Mouse (Mus musculus): Measurements from ENCODE around the gene Fgf10. TPM values are rescaled to one million over a fixed set of nuclear protein-coding genes. Genes with fewer than 3 reads are reported as not detected.

Gene Fgf10
- total RNA-seq, 2 experiments from 2014 or later: 0.20 to 0.23 TPM

- intact Hi-C loops (cut with DNase I): no loop called here
- no peak for DNase-seq
These were observed 159.2 kb downstream of the Fgf10 start for GRCm38 (mm10) chr13:118828604-118829381.

GRCm38 (mm10) chr13:118834021-118834420 lies 164.4 kb downstream of the Fgf10 start:
- intact Hi-C loops (cut with DNase I): no loop called here

GRCm38 (mm10) chr13:118835078-118835477 lies 165.5 kb downstream of the Fgf10 start:
- no peak for DNase-seq
- intact Hi-C loops (cut with DNase I): no loop called here

More at GRCm38 (mm10) chr13:118834021-118834420, 164.4 kb downstream of the Fgf10 start:
- DNase-seq: no peak

Data from gastrocnemius, postnatal 36 days (tissue).